Mouse (Mus musculus): ENCODE measurements around the gene Cxadr.
A peak's percentile ranks its signal among the peaks of the same experiment; 100 is the strongest.

Cxadr gene

GRCm38 (mm10) chr16:78301183-78301830, at the start of gene Cxadr:
Cxadr (plus strand) TSS chr16:78301489.
- ATAC-seq (ENCODE audit: low TSS enrichment), result peak; percentile 91

- ATAC-seq (ENCODE audit: low TSS enrichment), result peak; percentile 87
These were observed 42.3 kb upstream of the Cxadr start for GRCm38 (mm10) chr16:78258989-78259388.

GRCm38 (mm10) chr16:78260070-78260879, 41.0 kb upstream of the Cxadr start:
- ATAC-seq (ENCODE audit: low TSS enrichment), result no peak

- ATAC-seq (ENCODE audit: low TSS enrichment), result no peak
These were observed 39.8 kb upstream of the Cxadr start for GRCm38 (mm10) chr16:78261520-78261919.

GRCm38 (mm10) chr16:78264442-78265150, 36.7 kb upstream of the Cxadr start:
- peak; percentile 56 for ATAC-seq (ENCODE audit: low TSS enrichment)

GRCm38 (mm10) chr16:78265151-78265590, 36.1 kb upstream of the Cxadr start:
- peak; percentile 91 for ATAC-seq (ENCODE audit: low TSS enrichment)

GRCm38 (mm10) chr16:78265826-78266225, 35.5 kb upstream of the Cxadr start:
- no peak for ATAC-seq (ENCODE audit: low TSS enrichment)

- no peak for ATAC-seq (ENCODE audit: low TSS enrichment)
These were observed 33.8 kb upstream of the Cxadr start for GRCm38 (mm10) chr16:78267453-78267852.

GRCm38 (mm10) chr16:78268167-78268566, 33.1 kb upstream of the Cxadr start:
- no peak for ATAC-seq (ENCODE audit: low TSS enrichment)

- peak; percentile 96 for ATAC-seq (ENCODE audit: low TSS enrichment)
These were observed 26.3 kb upstream of the Cxadr start for GRCm38 (mm10) chr16:78274825-78275455.

- ATAC-seq (ENCODE audit: low TSS enrichment), result no peak
These were observed 23.7 kb upstream of the Cxadr start for GRCm38 (mm10) chr16:78277567-78277966.

GRCm38 (mm10) chr16:78280093-78280881, 21.0 kb upstream of the Cxadr start:
- no peak for ATAC-seq (ENCODE audit: low TSS enrichment)

GRCm38 (mm10) chr16:78283231-78283630, 18.1 kb upstream of the Cxadr start:
- no peak for ATAC-seq (ENCODE audit: low TSS enrichment)

- no peak for ATAC-seq (ENCODE audit: low TSS enrichment)
These were observed 7.2 kb upstream of the Cxadr start for GRCm38 (mm10) chr16:78294051-78294450.

- ATAC-seq (ENCODE audit: low TSS enrichment), result no peak
These were observed 6.5 kb upstream of the Cxadr start for GRCm38 (mm10) chr16:78294606-78295275.

- no peak for ATAC-seq (ENCODE audit: low TSS enrichment)
These were observed 5.7 kb upstream of the Cxadr start for GRCm38 (mm10) chr16:78295601-78296000.

GRCm38 (mm10) chr16:78296114-78296513, 5.2 kb upstream of the Cxadr start:
- ATAC-seq (ENCODE audit: low TSS enrichment), result no peak

- ATAC-seq (ENCODE audit: low TSS enrichment), result peak; percentile 17
These were observed 765 bp downstream of the Cxadr start for GRCm38 (mm10) chr16:78301831-78302677.

- ATAC-seq (ENCODE audit: low TSS enrichment), result peak; percentile 66
These were observed 1.4 kb downstream of the Cxadr start for GRCm38 (mm10) chr16:78302678-78303050.

- ATAC-seq (ENCODE audit: low TSS enrichment), result no peak
These were observed 4.4 kb downstream of the Cxadr start for GRCm38 (mm10) chr16:78305606-78306100.
